Mouse (Mus musculus) liver, embryonic 14.5 days (tissue): Measurements from ENCODE around the gene Gpx8.

Experiments used
- CTCF ChIP-seq: IDR thresholded peaks from 2 replicates; pipeline ENCODE4 v1.5.1; 2016; ENCODE audit warnings: antibody characterized with exemption, low read depth, control low read depth
- EP300 ChIP-seq: IDR thresholded peaks from 2 replicates; pipeline ENCODE4 v1.6.1; 2016; ENCODE audit warnings: antibody characterized with exemption, low read depth

DNA sequence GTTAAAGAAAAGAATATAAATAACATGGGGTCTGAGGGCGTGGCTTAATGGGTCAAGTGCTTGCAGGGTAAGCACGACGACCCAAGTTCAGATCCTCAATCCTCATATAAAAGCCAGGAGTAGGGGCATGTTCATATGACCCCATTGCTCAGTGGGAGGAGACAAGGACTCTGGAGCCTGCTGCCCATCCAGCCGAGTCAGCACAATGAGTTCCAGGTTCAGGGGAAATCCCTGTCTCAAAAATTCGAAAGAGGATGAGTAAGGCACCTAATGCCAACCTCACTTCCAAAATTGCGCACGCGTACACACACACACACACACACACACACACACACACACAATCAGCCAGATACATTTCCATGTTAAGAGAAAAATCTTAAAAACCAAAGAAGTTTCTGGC is 23.7 kb downstream of the Gpx8 start:
- TF ChIP-seq CTCF: no peak
- no peak for TF ChIP-seq EP300
